Mouse (Mus musculus) liver, embryonic 14.5 days (tissue): ENCODE measurements around the gene Epb41l1. TPM values are rescaled to one million over a fixed set of nuclear protein-coding genes. Genes with fewer than 3 reads are reported as not detected.

Source experiments
- ATAC-seq: fragments of 200-750 bp; cut with Nextera tagmentation; 2 replicates; pipeline ENCODE4 v1.8.0; 2017; ENCODE audit warnings: moderate number of reproducible peaks, mild to moderate bottlenecking, moderate library complexity; ENCODE audit not compliant: insufficient read depth
- DNase-seq, 3 experiments: peaks; one replicate each; pipeline ENCODE4 v3.0.0-alpha.2; 2012 to 2013; ENCODE audit warnings: low read depth in 3 of 3, low spot score in 3 of 3
- H3K27ac ChIP-seq: fragments of 300-500 bp; sonication (generic); 2 replicates; pipeline ENCODE4 v1.5.1; 2014; ENCODE audit warnings: moderate library complexity, mild to moderate bottlenecking, control low read depth, inconsistent platforms
- H3K27me3 ChIP-seq: fragments of 300-500 bp; sonication (generic); 2 replicates; pipeline ENCODE4 v1.6.1; 2014; ENCODE audit warnings: mild to moderate bottlenecking, low read length, moderate library complexity; ENCODE audit not compliant: control insufficient read depth, insufficient read depth
- H3K36me3 ChIP-seq: fragments of 300-500 bp; sonication (generic); replicated peaks from 2 replicates; pipeline ENCODE4 v1.6.1; 2014; ENCODE audit warnings: low read depth; ENCODE audit not compliant: control insufficient read depth, insufficient read depth
- H3K4me1 ChIP-seq, 2 experiments: fragments of 200-500 bp in 1 of 2; fragments of 300-500 bp in 1 of 2; sonication (generic) in 1 of 2; replicated peaks; 2 replicates each; pipeline ENCODE4 v1.6.1; 2012 to 2014; ENCODE audit warnings: antibody characterized with exemption in 1 of 2, inconsistent platforms in 1 of 2, low read length in 1 of 2; ENCODE audit not compliant: control insufficient read depth in 2 of 2, insufficient read depth in 2 of 2
- H3K4me2 ChIP-seq: fragments of 300-500 bp; sonication (generic); 2 replicates; pipeline ENCODE4 v1.6.1; 2014; ENCODE audit warnings: low read depth, mild to moderate bottlenecking, control low read depth, moderate library complexity
- H3K4me3 ChIP-seq, 2 experiments: fragments of 200-500 bp in 1 of 2; fragments of 300-500 bp in 1 of 2; sonication (generic) in 1 of 2; 2 replicates each; pipeline ENCODE4 v1.5.1; 2012 to 2014; ENCODE audit warnings: low read depth in 2 of 2, low read length in 2 of 2, mild to moderate bottlenecking in 2 of 2, control low read depth in 1 of 2, inconsistent platforms in 1 of 2, moderate library complexity in 1 of 2; ENCODE audit not compliant: insufficient read depth in 1 of 2
- H3K9ac ChIP-seq: fragments of 300-500 bp; sonication (generic); replicated peaks from 2 replicates; pipeline ENCODE4 v1.6.1; 2014; ENCODE audit warnings: mild to moderate bottlenecking, control low read depth, moderate library complexity
- H3K9me3 ChIP-seq: fragments of 300-500 bp; sonication (generic); 2 replicates; pipeline ENCODE4 v1.6.1; 2016; ENCODE audit warnings: low read length, mixed read lengths; ENCODE audit not compliant: control insufficient read depth
- CTCF ChIP-seq: IDR thresholded peaks from 2 replicates; pipeline ENCODE4 v1.5.1; 2016; ENCODE audit warnings: antibody characterized with exemption, low read depth, control low read depth
- EP300 ChIP-seq: IDR thresholded peaks from 2 replicates; pipeline ENCODE4 v1.6.1; 2016; ENCODE audit warnings: antibody characterized with exemption, low read depth
- WGBS: fragments of 180-500 bp; shearing (Covaris S2); extraction: QIAGEN DNeasy Blood & Tissue Kit; methylation state at CpG from one replicate; pipeline ENCODE4 v1.1.7; 2014; ENCODE audit not compliant: insufficient replicate concordance; 5-methylcytosine and 5-hydroxymethylcytosine counted together
- polyA plus RNA-seq, 2 experiments: library from polyadenylated mRNA; depleted of rRNA in 1 of 2; stranded (reverse) in 1 of 2; unstranded in 1 of 2; fragments of >200 nt; fragmentation: Nextera tagmentation in 1 of 2; extraction: Ambion mirVana in 1 of 2; gene quantifications; 2 replicates each; pipeline versions ENCODE4 v1.2.1 to v1.2.3; 2012 to 2014

Gene Epb41l1
- polyA plus RNA-seq, 2 experiments = 0.46 to 2.5 TPM

GRCm38 (mm10) chr2:156431409-156431808 is 10.7 kb downstream of the Epb41l1 start:
- H3K4me1 ChIP-seq = 0 out of 4 replicates have a peak, but pooled peaks cover 0 to 5% of the 10 kb centered on the region in 2 experiments
- H3K9me3 ChIP-seq = no peaks in the 10 kb centered on the region
- ATAC-seq (no peak), DNase-seq (no peak)
- 64% methylated on average over 6 of the region's 6 CpGs for WGBS
- no peaks in the 10 kb centered on the region for H3K27me3 ChIP-seq
- no peaks in the 10 kb centered on the region for H3K36me3 ChIP-seq
- H3K4me3 ChIP-seq = no peak overlapping the region
- TF ChIP-seq EP300 = no peak
- TF ChIP-seq CTCF = no peak
- H3K4me2 ChIP-seq = no peak overlapping the region
- H3K9ac ChIP-seq = no peak overlapping the region
- no peak overlapping the region for H3K27ac ChIP-seq

DNA sequence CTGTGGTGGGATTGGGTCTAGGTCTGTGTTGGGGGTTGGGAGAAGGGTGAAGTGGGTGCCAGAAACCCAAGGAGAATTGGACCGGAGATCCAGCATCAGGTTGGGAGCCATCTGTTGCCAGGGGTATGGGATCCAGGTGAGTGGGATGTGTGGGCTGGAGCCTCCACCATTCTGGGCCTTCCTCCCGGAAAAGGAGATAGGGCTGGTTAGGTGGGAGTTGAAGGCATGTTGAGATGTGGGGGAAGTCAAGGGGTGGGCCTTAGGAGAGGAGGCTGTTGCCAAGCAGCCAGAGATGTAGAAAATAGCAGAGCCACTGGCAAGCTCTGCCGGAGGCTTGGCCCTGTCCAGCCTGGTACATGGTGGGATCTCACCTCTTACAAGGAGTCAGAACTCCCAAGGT is 11.4 kb downstream of the Epb41l1 start:
- ATAC-seq = no peak
- no peak for DNase-seq
- TF ChIP-seq CTCF (no peak), EP300 (no peak)
- H3K27ac ChIP-seq = no peak overlapping the region
- 0 out of 4 replicates have a peak, but pooled peaks cover 0 to 5% of the 10 kb centered on the region in 2 experiments for H3K4me1 ChIP-seq
- H3K4me2 ChIP-seq = no peak overlapping the region
- no peak overlapping the region for H3K4me3 ChIP-seq
- no peak overlapping the region for H3K9ac ChIP-seq
- H3K36me3 ChIP-seq = no peaks in the 10 kb centered on the region
- H3K27me3 ChIP-seq = no peaks in the 10 kb centered on the region
- 75% methylated on average over 3 of the region's 3 CpGs for WGBS
- no peaks in the 10 kb centered on the region for H3K9me3 ChIP-seq

GRCm38 (mm10) chr2:156432874-156433868 is 12.5 kb downstream of the Epb41l1 start:
- Histone ChIP-seq H3K27me3 (no peaks in the 10 kb centered on the region), H3K4me1 (0 out of 4 replicates have a peak, but pooled peaks cover 0 to 5% of the 10 kb centered on the region in 2 experiments), H3K9ac (no peak overlapping the region), H3K36me3 (no peaks in the 10 kb centered on the region), H3K4me2 (peak overlapping the region; percentile 39), H3K9me3 (no peaks in the 10 kb centered on the region), H3K4me3 (no peak overlapping the region), H3K27ac (no peak overlapping the region)
- DNase-seq (no peak), ATAC-seq (peak; percentile 43; the same call in 1 of the 2 replicates)
- TF ChIP-seq CTCF (no peak), EP300 (no peak)
- 50% methylated on average over 9 of the region's 9 CpGs for WGBS

DNA sequence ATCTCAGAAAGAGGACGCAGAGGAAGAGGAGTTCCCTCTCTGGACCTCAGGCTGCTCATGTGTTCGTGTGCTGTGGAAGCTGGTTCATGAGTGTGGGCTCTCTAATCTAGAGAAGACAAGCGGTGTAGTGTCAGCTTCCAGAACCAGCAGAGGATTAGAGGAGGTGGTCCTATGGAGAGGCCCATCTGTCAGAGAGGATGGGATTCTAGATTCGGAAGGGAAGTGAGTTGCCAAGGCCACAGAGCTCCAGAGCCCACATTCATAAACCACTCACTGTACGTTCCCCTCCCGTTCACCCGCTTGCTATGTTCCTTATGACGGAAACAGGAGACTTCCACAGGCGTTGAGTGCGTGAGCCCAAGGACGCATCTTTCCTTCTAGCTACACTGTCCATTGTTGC is 16.9 kb downstream of the Epb41l1 start:
- TF ChIP-seq CTCF (no peak), EP300 (no peak)
- no peaks in the 10 kb centered on the region for H3K36me3 ChIP-seq
- ATAC-seq = no peak
- no peak overlapping the region for H3K4me3 ChIP-seq
- no peak for DNase-seq
- no peak overlapping the region for H3K9ac ChIP-seq
- H3K27ac ChIP-seq = no peak overlapping the region
- H3K4me2 ChIP-seq = no peak overlapping the region
- WGBS = 74% methylated on average over 11 of the region's 11 CpGs
- H3K9me3 ChIP-seq = no peaks in the 10 kb centered on the region
- H3K4me1 ChIP-seq = peaks cover 0 to 25% of the 10 kb centered on the region in 2 experiments; a peak in 2 of 4 replicates
- H3K27me3 ChIP-seq = no peaks in the 10 kb centered on the region
